Mouse (Mus musculus) embryonic fibroblast, embryonic 13.5 days (primary cell): ENCODE measurements around the gene 4930568D16Rik. TPM values are rescaled to one million over a fixed set of nuclear protein-coding genes. Genes with fewer than 3 reads are reported as not detected.

Source experiments
- H3K27ac ChIP-seq: 2 replicates; pipeline ENCODE4 v1.5.1; 2012; ENCODE audit warnings: low read length, control low read depth, inconsistent platforms; ENCODE audit not compliant: insufficient read depth
- H3K4me1 ChIP-seq: 2 replicates; pipeline ENCODE4 v1.6.1; 2011; ENCODE audit warnings: low read length; ENCODE audit not compliant: control insufficient read depth, insufficient read depth
- H3K4me3 ChIP-seq: 2 replicates; pipeline ENCODE4 v1.5.1; 2011; ENCODE audit warnings: mild to moderate bottlenecking, control low read depth, low read length; ENCODE audit not compliant: insufficient read depth
- CTCF ChIP-seq: IDR thresholded peaks from 2 replicates; pipeline ENCODE4 v1.5.1; 2011; ENCODE audit warnings: mild to moderate bottlenecking, control low read depth, low read length, moderate library complexity, borderline replicate concordance; ENCODE audit not compliant: insufficient read depth
- POLR2A ChIP-seq: IDR thresholded peaks from 2 replicates; pipeline ENCODE4 v1.6.1; 2011; ENCODE audit warnings: low read depth, mild to moderate bottlenecking, control low read depth, low read length, moderate library complexity
- polyA plus RNA-seq: library from polyadenylated mRNA; stranded (reverse); fragments of >200 nt; gene quantifications from 2 replicates; pipeline ENCODE4 v1.2.4, GENCODE M21; 2011; ENCODE audit warnings: low read depth; ENCODE audit not compliant: missing spikeins, insufficient read length

Gene 4930568D16Rik
- polyA plus RNA-seq, 1 experiment: not detected

GRCm38 (mm10) chr2:35329061-35329460 is 38.5 kb downstream of the 4930568D16Rik start:
- H3K4me1 ChIP-seq: 0 out of 2 replicates have a peak, but pooled peaks cover 2% of the 10 kb centered on the region
- TF ChIP-seq POLR2A (no peak), CTCF (no peak)
- no peak overlapping the region for H3K27ac ChIP-seq

GRCm38 (mm10) chr2:35328064-35328792 is 39.3 kb downstream of the 4930568D16Rik start:
- H3K27ac ChIP-seq: no peak overlapping the region
- no peak for TF ChIP-seq POLR2A
- no peak for TF ChIP-seq CTCF
- H3K4me1 ChIP-seq: no peaks in the 10 kb centered on the region
- H3K4me3 ChIP-seq: no peak overlapping the region

More at GRCm38 (mm10) chr2:35329061-35329460, 38.5 kb downstream of the 4930568D16Rik start:
- no peak overlapping the region for H3K4me3 ChIP-seq

- no peak overlapping the region for H3K27ac ChIP-seq
- H3K4me3 ChIP-seq: no peak overlapping the region
- no peaks in the 10 kb centered on the region for H3K4me1 ChIP-seq
- TF ChIP-seq CTCF (no peak), POLR2A (no peak)
Measured at GRCm38 (mm10) chr2:35327583-35327982, 39.9 kb downstream of the 4930568D16Rik start.

GRCm38 (mm10) chr2:35326931-35327330 is 40.6 kb downstream of the 4930568D16Rik start:
- no peak for TF ChIP-seq POLR2A
- no peak for TF ChIP-seq CTCF
- no peak overlapping the region for H3K27ac ChIP-seq
- no peaks in the 10 kb centered on the region for H3K4me1 ChIP-seq
- no peak overlapping the region for H3K4me3 ChIP-seq

- Histone ChIP-seq H3K27ac (no peak overlapping the region), H3K4me3 (no peak overlapping the region), H3K4me1 (no peaks in the 10 kb centered on the region)
- no peak for TF ChIP-seq CTCF
- TF ChIP-seq POLR2A: no peak
Measured at GRCm38 (mm10) chr2:35325930-35326329, 41.6 kb downstream of the 4930568D16Rik start.

- Histone ChIP-seq H3K27ac (no peak overlapping the region), H3K4me1 (no peaks in the 10 kb centered on the region), H3K4me3 (no peak overlapping the region)
- TF ChIP-seq CTCF: no peak
- TF ChIP-seq POLR2A: no peak
Measured at GRCm38 (mm10) chr2:35322404-35323164, 44.9 kb downstream of the 4930568D16Rik start.

- H3K4me3 ChIP-seq: no peak overlapping the region
- H3K4me1 ChIP-seq: no peaks in the 10 kb centered on the region
- TF ChIP-seq POLR2A (no peak), CTCF (no peak)
- no peak overlapping the region for H3K27ac ChIP-seq
Measured at GRCm38 (mm10) chr2:35320399-35320798, 47.1 kb downstream of the 4930568D16Rik start.

- Histone ChIP-seq H3K27ac (no peak overlapping the region), H3K4me1 (no peaks in the 10 kb centered on the region), H3K4me3 (no peak overlapping the region)
- no peak for TF ChIP-seq POLR2A
- TF ChIP-seq CTCF: no peak
Measured at GRCm38 (mm10) chr2:35318405-35318804, 49.1 kb downstream of the 4930568D16Rik start.

GRCm38 (mm10) chr2:35317604-35318003 is 49.9 kb downstream of the 4930568D16Rik start:
- Histone ChIP-seq H3K4me3 (no peak overlapping the region), H3K4me1 (no peaks in the 10 kb centered on the region), H3K27ac (no peak overlapping the region)
- TF ChIP-seq POLR2A (no peak), CTCF (no peak)

- no peak overlapping the region for H3K4me3 ChIP-seq
- H3K4me1 ChIP-seq: no peaks in the 10 kb centered on the region
- no peak overlapping the region for H3K27ac ChIP-seq
- TF ChIP-seq POLR2A (no peak), CTCF (no peak)
Measured at GRCm38 (mm10) chr2:35314300-35314699, 53.2 kb downstream of the 4930568D16Rik start.
